Mouse (Mus musculus): ENCODE measurements at regions not wholly inside any gene's neighbourhood (a gene's known extent, or its start where the extent isn't known, plus 50 kb on each side); places are given as distances from the start of the nearest gene placed in this dataset.

GRCm38 (mm10) chr6:48185311-48185710, 98.9 kb upstream of the Zfp746 start:
- TF ChIP-seq POLR2A (IDR thresholded peaks at IDR 0.05; ENCODE audit: insufficient read depth, low read length) (no peak), CTCF (IDR thresholded peaks at IDR 0.05; ENCODE audit: low read depth, low read length) (no peak), EP300 (IDR thresholded peaks at IDR 0.05; ENCODE audit: insufficient read depth, low read depth, low read length) (no peak)
